Mouse (Mus musculus): ENCODE results near the gene Clnk.

- TF ChIP-seq CTCF (conservative IDR thresholded peaks at IDR 0.05; ENCODE audit: low read length), result no peak
- no peak for TF ChIP-seq NANOG (IDR thresholded peaks at IDR 0.05; ENCODE audit: borderline replicate concordance, low read length)
- no peak for TF ChIP-seq POU5F1 (IDR thresholded peaks at IDR 0.05; ENCODE audit: borderline replicate concordance, low read length)
These were observed 1.7 kb downstream of the Clnk start for GRCm38 (mm10) chr5:38874931-38875330.

Data from E14TG2a.4 (cell line).